Mouse (Mus musculus) CH12.LX (cell line): ENCODE results near the gene Hspb3. TPM values are rescaled to one million over a fixed set of nuclear protein-coding genes. Genes with fewer than 3 reads are reported as not detected.

Experiments
- DNase-seq: peaks from one replicate; pipeline ENCODE4 v3.0.0-alpha.2; 2013; ENCODE audit errors: extremely low read depth
- H3K27ac ChIP-seq: 2 replicates; pipeline ENCODE4 v1.5.1; 2012; ENCODE audit warnings: low read depth, mild to moderate bottlenecking, control low read depth, moderate library complexity; ENCODE audit not compliant: insufficient read depth
- H3K27me3 ChIP-seq: replicated peaks from 2 replicates; pipeline ENCODE3; 2012; ENCODE audit warnings: inconsistent platforms
- H3K36me3 ChIP-seq, 2 experiments: replicated peaks in 1 of 2; 2 replicates each; pipeline versions ENCODE3 to v1.6.1; 2012; ENCODE audit warnings: inconsistent platforms in 1 of 2, low read length in 1 of 2, mild to moderate bottlenecking in 1 of 2, mixed read lengths in 1 of 2, moderate library complexity in 1 of 2; ENCODE audit not compliant: control insufficient read depth in 1 of 2, insufficient read depth in 1 of 2
- H3K4me1 ChIP-seq, 2 experiments: 2 replicates each; pipeline ENCODE4 v1.6.1; 2012; ENCODE audit warnings: inconsistent platforms in 1 of 2, moderate library complexity in 1 of 2; ENCODE audit not compliant: insufficient read depth in 2 of 2, control insufficient read depth in 1 of 2
- H3K4me2 ChIP-seq: 2 replicates; pipeline ENCODE4 v1.6.1; 2012; ENCODE audit warnings: low read depth, mild to moderate bottlenecking, control low read depth; ENCODE audit not compliant: poor library complexity, insufficient read depth, severe bottlenecking
- H3K4me3 ChIP-seq, 3 experiments: fragments of 150-350 bp in 1 of 3; sonication (generic) in 1 of 3; replicated peaks in 1 of 3; 2 replicates each; pipeline versions ENCODE3 to v1.5.1; 2011 to 2012; ENCODE audit warnings: low read depth in 2 of 3, low read length in 2 of 3, mild to moderate bottlenecking in 2 of 3, moderate library complexity in 2 of 3, control low read depth in 1 of 3, improper control_type of control experiment in 1 of 3, inconsistent platforms in 1 of 3, mixed read lengths in 1 of 3; ENCODE audit not compliant: poor library complexity in 1 of 3
- H3K79me2 ChIP-seq: replicated peaks from 2 replicates; pipeline ENCODE4 v1.6.1; 2012; ENCODE audit warnings: mild to moderate bottlenecking, moderate library complexity; ENCODE audit not compliant: control insufficient read depth, poor library complexity, insufficient read depth, severe bottlenecking; ENCODE audit errors: extremely low read depth
- H3K9ac ChIP-seq: 2 replicates; pipeline ENCODE4 v1.6.1; 2012; ENCODE audit warnings: low read depth, mild to moderate bottlenecking, control low read depth, moderate library complexity; ENCODE audit not compliant: insufficient read depth
- H3K9me3 ChIP-seq: replicated peaks from 2 replicates; pipeline ENCODE3; 2012; ENCODE audit warnings: low read length, inconsistent platforms, mixed read lengths
- BHLHE40 ChIP-seq: IDR thresholded peaks from 2 replicates; pipeline ENCODE4 v1.6.1; 2011; ENCODE audit warnings: mild to moderate bottlenecking, low read depth, low read length, improper control_type of control experiment
- CHD1 ChIP-seq: IDR thresholded peaks from 2 replicates; pipeline ENCODE4 v1.6.1; 2012; ENCODE audit warnings: low read depth, low read length, improper control_type of control experiment, inconsistent platforms
- CTCF ChIP-seq, 2 experiments: IDR thresholded peaks in 1 of 2; conservative IDR thresholded peaks in 1 of 2; 2 replicates each; pipeline ENCODE4 v1.5.1; 2011 to 2012; ENCODE audit warnings: low read depth in 2 of 2, low read length in 2 of 2, improper control_type of control experiment in 1 of 2, inconsistent platforms in 1 of 2, mild to moderate bottlenecking in 1 of 2, moderate library complexity in 1 of 2
- E2F4 ChIP-seq: IDR thresholded peaks from 2 replicates; pipeline ENCODE4 v1.6.1; 2011; ENCODE audit warnings: low read depth, low read length, improper control_type of control experiment; ENCODE audit not compliant: insufficient replicate concordance
- ELF1 ChIP-seq: IDR thresholded peaks from 2 replicates; pipeline ENCODE4 v1.6.1; 2014; ENCODE audit warnings: low read depth, mild to moderate bottlenecking, inconsistent platforms, low read length, improper control_type of control experiment
- GABPA ChIP-seq: IDR thresholded peaks from 2 replicates; pipeline ENCODE4 v1.6.1; 2012; ENCODE audit warnings: low read depth, low read length, improper control_type of control experiment, inconsistent platforms; ENCODE audit not compliant: insufficient replicate concordance
- IRF4 ChIP-seq: IDR thresholded peaks from 2 replicates; pipeline ENCODE4 v1.6.1; 2014; ENCODE audit warnings: low read depth, mild to moderate bottlenecking, inconsistent platforms, low read length, improper control_type of control experiment
- JUN ChIP-seq: IDR thresholded peaks from 2 replicates; pipeline ENCODE4 v1.6.1; 2011; ENCODE audit warnings: low read depth, mild to moderate bottlenecking, low read length, improper control_type of control experiment, moderate library complexity; ENCODE audit not compliant: insufficient read depth
- KAT2A ChIP-seq: IDR thresholded peaks from 2 replicates; pipeline ENCODE4 v1.6.1; 2012; ENCODE audit warnings: low read length, improper control_type of control experiment, inconsistent platforms; ENCODE audit not compliant: insufficient replicate concordance
- MXI1 ChIP-seq: IDR thresholded peaks from 2 replicates; pipeline ENCODE4 v1.6.1; 2011; ENCODE audit warnings: mild to moderate bottlenecking, low read depth, low read length, improper control_type of control experiment
- MYC ChIP-seq: IDR thresholded peaks from 2 replicates; pipeline ENCODE4 v1.6.1; 2011; ENCODE audit warnings: low read depth, mild to moderate bottlenecking, improper control_type of control experiment, low read length
- NELFE ChIP-seq: IDR thresholded peaks from 2 replicates; pipeline ENCODE4 v1.6.1; 2011; ENCODE audit warnings: low read depth, low read length, improper control_type of control experiment
- PAX5 ChIP-seq: IDR thresholded peaks from 2 replicates; pipeline ENCODE4 v1.6.1; 2012; ENCODE audit warnings: low read length, inconsistent platforms, mixed read lengths
- RAD21 ChIP-seq: IDR thresholded peaks from 2 replicates; pipeline ENCODE4 v1.6.1; 2011; ENCODE audit warnings: low read depth, mild to moderate bottlenecking, low read length, improper control_type of control experiment, moderate library complexity
- RCOR1 ChIP-seq: conservative IDR thresholded peaks from 2 replicates; pipeline ENCODE4 v1.6.1; 2012; ENCODE audit warnings: low read depth, mild to moderate bottlenecking, inconsistent platforms, low read length, improper control_type of control experiment
- USF2 ChIP-seq: conservative IDR thresholded peaks from 2 replicates; pipeline ENCODE4 v1.6.1; 2011; ENCODE audit warnings: low read depth, low read length, improper control_type of control experiment
- ZC3H11A ChIP-seq: IDR thresholded peaks from 2 replicates; pipeline ENCODE4 v1.6.1; 2012; ENCODE audit warnings: low read depth, mild to moderate bottlenecking, inconsistent platforms, low read length, improper control_type of control experiment
- dilution Hi-C: fragments of 300-500 bp; cut with MboI; formaldehyde crosslinking; loops from 2 replicates; pipeline ENCODE4 v1.14.3; 2020; ENCODE audit warnings: low sequenced_read_pairs; ENCODE audit not compliant: extremely low pct_unique_long_range_greater_than_20kb, extremely low pct_ligation_motif_present
- in situ Hi-C: fragments of 300-500 bp; cut with MboI; formaldehyde crosslinking; loops from 3 replicates; pipeline ENCODE4 v1.14.3; 2019; ENCODE audit warnings: low sequenced_read_pairs, low pct_ligation_motif_present, low pct_unique_long_range_greater_than_20kb, mixed read lengths
- polyA plus RNA-seq: library from polyadenylated mRNA; unstranded; fragments of >175 nt; gene quantifications from 2 replicates; pipeline ENCODE4 v1.2.1, GENCODE M21; 2012; ENCODE audit warnings: low read depth; ENCODE audit not compliant: insufficient read length
- total RNA-seq, 2 experiments: library from RNA; depleted of rRNA; stranded (reverse); fragments of 300-350 nt in 1 of 2; fragments of >200 nt in 1 of 2; gene quantifications; 2 replicates each; pipeline ENCODE4 v1.2.3; 2012 to 2014

The Hspb3 gene
- total and polyA plus RNA-seq, 3 experiments, result not detected

- Histone ChIP-seq H3K9ac (no peak overlapping the region), H3K27me3 (no peaks in the 10 kb centered on the region), H3K4me2 (no peak overlapping the region), H3K9me3 (no peaks in the 10 kb centered on the region), H3K27ac (no peak overlapping the region), H3K79me2 (no peaks in the 10 kb centered on the region), H3K36me3 (no peaks in the 10 kb centered on the region), H3K4me3 (no peak overlapping the region), H3K4me1 (no peaks in the 10 kb centered on the region)
- DNase-seq, result no peak
- dilution Hi-C loops (no loop called here), in situ Hi-C loops (no loop called here)
- TF ChIP-seq CHD1, result no peak
- TF ChIP-seq ELF1, result no peak
- TF ChIP-seq IRF4, result no peak
- TF ChIP-seq MXI1, result no peak
- no peak for TF ChIP-seq ZC3H11A
- TF ChIP-seq JUN, result no peak
- no peak for TF ChIP-seq MYC
- TF ChIP-seq RCOR1, result no peak
- no peak for TF ChIP-seq USF2
- TF ChIP-seq GABPA, result no peak
- TF ChIP-seq E2F4, result no peak
- TF ChIP-seq BHLHE40, result no peak
- TF ChIP-seq KAT2A, result no peak
- no peak for TF ChIP-seq NELFE
- no peak for TF ChIP-seq CTCF (conservative IDR thresholded peaks at IDR 0.05 in 1 of 2, IDR thresholded peaks at IDR 0.05 in 1 of 2; ENCODE audit: low read depth in 2 of 2, low read length in 2 of 2)
- no peak for TF ChIP-seq PAX5
Observed at GRCm38 (mm10) chr13:113691644-113692043, 28.2 kb upstream of the Hspb3 start.

- dilution Hi-C loops, result no loop called here
- in situ Hi-C loops, result no loop called here
- Histone ChIP-seq H3K4me2 (no peak overlapping the region), H3K27ac (no peak overlapping the region), H3K9me3 (no peaks in the 10 kb centered on the region), H3K4me1 (no peaks in the 10 kb centered on the region), H3K36me3 (no peaks in the 10 kb centered on the region), H3K9ac (no peak overlapping the region), H3K79me2 (no peaks in the 10 kb centered on the region), H3K27me3 (no peaks in the 10 kb centered on the region), H3K4me3 (no peak overlapping the region)
- no peak for DNase-seq
- TF ChIP-seq RAD21 (no peak), PAX5 (no peak), CTCF (conservative IDR thresholded peaks at IDR 0.05 in 1 of 2, IDR thresholded peaks at IDR 0.05 in 1 of 2; ENCODE audit: low read depth in 2 of 2, low read length in 2 of 2) (no peak), BHLHE40 (no peak), E2F4 (no peak), MXI1 (no peak), IRF4 (no peak), ELF1 (no peak)
Observed at GRCm38 (mm10) chr13:113689883-113690282, 26.4 kb upstream of the Hspb3 start.
